Mouse (Mus musculus) telencephalon, adult 2 months (tissue): ENCODE data around the gene Siae.
A peak's percentile ranks its signal among the peaks of the same experiment; 100 is the strongest.

Experiments
- DNase-seq: peaks from one replicate; pipeline ENCODE4 v3.0.0-alpha.2; 2011; ENCODE audit warnings: low read depth, low spot score

The Siae gene

GRCm38 (mm10) chr9:37540701-37541575 is 14.6 kb upstream of the Siae start:
- no peak for DNase-seq

- DNase-seq: no peak
Observed at GRCm38 (mm10) chr9:37541851-37542642, 13.5 kb upstream of the Siae start.

- DNase-seq: no peak
Observed at GRCm38 (mm10) chr9:37543869-37544440, 11.5 kb upstream of the Siae start.

GRCm38 (mm10) chr9:37544447-37545165 is 10.9 kb upstream of the Siae start:
- no peak for DNase-seq

DNA sequence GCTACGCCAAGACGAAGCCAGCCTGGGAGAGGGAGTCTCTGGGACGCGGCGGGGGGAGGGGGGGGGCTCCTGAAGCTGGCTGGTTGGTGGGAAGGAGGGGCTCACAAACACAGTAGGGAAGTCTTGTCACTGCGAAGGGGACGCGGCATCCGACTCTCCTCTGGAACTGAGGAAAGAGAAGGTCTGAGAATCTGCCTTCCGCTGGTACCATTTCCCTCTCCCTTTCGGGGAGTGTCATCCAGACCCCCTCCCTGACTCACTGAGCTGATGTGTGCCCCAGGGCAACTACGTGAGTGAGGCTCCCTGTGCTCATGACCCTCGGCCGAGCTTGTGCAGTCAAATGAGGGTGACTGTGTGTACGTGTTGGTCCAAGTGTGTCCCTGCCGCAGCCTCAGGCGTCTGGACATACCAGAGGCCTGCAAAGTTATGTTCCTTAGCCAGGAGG is 10.3 kb upstream of the Siae start:
- no peak for DNase-seq

DNA sequence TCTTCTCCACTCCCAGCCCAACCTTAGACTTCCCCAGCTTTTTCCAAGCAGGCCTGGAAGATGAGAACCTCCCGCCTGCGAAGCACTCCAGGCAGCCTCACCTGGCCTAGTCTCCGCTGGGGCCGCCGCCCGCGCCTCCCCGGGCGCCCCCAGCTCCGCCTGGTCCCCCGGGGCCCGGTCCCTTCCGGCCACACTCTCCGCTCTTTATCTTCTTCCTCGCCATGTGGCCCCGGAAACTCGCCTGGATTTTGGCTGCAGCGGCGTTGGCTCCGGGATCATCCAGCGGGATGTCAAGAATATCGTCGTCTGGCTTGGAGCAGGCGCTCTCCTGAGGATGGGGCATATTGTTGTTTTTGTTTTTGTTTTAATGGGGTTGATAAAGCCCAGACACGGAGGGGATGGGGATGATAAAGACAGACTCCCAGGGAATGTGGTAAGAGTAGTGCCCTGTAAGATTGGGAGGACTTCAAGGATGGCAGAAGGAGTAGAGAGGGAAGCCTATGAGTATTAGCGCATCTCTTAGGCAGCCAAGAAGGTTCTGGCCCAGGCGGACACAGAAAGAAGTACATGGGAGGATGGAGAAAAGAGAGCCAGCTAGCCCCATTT is 9.5 kb upstream of the Siae start:
- DNase-seq: no peak

GRCm38 (mm10) chr9:37546889-37547288 is 8.6 kb upstream of the Siae start:
- DNase-seq: no peak

DNA sequence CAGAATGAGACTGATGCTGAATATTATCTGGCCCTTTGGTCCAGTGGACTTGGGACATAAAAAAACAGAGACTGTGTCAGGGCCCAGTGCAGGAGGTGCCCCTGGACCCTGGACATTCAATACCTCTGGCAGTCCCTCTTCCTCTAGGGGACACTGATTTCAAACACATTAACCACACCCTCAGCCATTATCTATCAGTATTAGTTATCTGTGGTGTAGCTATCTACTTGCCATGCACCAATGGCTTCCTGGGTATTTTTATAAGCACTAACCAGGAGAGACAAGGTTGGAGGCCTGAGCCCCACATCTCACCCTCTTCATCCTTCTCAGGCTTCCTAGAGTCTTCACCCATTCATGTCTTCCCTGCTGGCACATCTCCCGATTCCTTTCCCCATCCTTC is 5.1 kb upstream of the Siae start:
- DNase-seq: no peak

DNA sequence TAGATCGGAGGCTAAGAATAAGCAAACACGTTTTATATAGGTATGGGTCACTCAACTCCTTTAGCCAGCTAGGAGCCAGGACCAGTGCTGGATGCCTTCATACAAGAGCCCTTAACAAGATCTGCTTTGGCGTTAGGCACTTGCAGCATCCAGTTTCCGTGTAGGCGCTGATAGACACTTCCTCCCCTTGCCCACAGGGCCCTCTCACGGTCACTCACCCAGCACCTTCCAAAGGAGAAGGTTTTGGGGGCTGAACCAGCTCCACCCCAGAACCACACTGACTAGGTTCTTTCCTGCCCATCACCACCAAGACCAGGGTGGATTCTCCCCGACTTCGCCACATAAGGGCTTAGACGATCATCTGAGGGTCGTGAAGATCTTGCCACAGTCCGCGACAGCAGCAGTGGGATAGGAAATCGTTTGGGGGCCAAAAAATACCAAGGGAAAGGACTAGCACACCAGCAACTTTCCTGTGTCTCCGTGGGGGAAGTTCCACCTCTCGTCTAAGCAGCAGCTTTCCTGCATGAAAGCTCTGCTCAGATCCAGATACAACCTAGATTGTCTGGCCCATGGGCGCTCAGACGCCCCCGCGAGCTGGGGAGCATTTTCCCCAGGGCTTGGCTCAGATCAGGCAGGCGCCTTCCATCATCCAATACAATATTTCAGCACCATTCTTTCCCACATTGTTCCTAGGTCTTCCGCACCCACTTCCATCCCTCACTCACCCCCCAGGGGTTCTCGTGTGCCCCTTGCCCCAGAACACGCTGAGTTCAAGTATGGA is 3.6 kb upstream of the Siae start:
- DNase-seq: no peak

- DNase-seq: peak; percentile 95
Observed at GRCm38 (mm10) chr9:37552536-37553293, 2.8 kb upstream of the Siae start, which contains the start of gene Nrgn. TSS of gene Nrgn (minus strand) at chr9:37552904.

DNA sequence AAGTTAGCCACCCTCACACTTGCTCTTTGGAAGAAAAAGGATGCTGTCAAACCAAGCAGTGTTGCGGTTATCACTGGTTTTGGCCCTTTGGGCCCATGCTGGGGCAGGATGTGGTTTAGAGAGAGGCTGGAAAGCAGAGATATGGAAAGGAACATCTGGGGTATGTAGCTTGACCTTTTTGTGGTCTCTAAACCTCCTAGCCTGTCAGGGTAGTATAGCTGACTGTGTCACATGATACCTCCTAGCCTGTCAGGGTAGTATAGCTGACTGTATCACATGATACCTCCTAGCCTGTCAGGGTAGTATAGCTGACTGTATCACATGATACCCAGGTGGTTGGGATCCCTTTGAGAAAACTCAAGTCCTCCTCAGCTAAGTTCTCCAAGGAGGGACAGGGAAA is 1.2 kb upstream of the Siae start:
- DNase-seq: no peak

GRCm38 (mm10) chr9:37556366-37556765 is 868 bp downstream of the Siae start:
- peak; percentile 69 for DNase-seq

DNA sequence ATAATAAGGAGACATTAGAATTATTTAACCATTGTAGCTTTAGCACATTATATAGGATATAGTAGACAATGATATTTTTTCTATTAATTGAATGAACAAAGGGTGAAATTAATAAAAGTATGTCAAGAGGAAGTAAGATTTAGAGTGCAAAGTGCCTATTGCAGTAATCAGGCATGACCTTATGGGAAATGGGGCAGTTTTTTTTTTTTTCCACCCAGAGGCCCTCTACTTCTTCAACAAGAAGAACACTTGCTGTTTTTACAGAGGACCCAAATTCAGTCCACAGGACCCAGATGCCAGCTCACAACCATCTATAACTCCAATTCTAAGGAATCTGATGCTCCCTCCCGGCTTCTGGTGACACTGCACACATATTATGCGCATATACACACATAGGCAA is 5.1 kb downstream of the Siae start:
- DNase-seq: no peak

GRCm38 (mm10) chr9:37563805-37564204 is 8.3 kb downstream of the Siae start:
- no peak for DNase-seq

- DNase-seq: no peak
Observed at GRCm38 (mm10) chr9:37567019-37567418, 11.5 kb downstream of the Siae start.

GRCm38 (mm10) chr9:37567454-37567853 is 12.0 kb downstream of the Siae start:
- DNase-seq: no peak

DNA sequence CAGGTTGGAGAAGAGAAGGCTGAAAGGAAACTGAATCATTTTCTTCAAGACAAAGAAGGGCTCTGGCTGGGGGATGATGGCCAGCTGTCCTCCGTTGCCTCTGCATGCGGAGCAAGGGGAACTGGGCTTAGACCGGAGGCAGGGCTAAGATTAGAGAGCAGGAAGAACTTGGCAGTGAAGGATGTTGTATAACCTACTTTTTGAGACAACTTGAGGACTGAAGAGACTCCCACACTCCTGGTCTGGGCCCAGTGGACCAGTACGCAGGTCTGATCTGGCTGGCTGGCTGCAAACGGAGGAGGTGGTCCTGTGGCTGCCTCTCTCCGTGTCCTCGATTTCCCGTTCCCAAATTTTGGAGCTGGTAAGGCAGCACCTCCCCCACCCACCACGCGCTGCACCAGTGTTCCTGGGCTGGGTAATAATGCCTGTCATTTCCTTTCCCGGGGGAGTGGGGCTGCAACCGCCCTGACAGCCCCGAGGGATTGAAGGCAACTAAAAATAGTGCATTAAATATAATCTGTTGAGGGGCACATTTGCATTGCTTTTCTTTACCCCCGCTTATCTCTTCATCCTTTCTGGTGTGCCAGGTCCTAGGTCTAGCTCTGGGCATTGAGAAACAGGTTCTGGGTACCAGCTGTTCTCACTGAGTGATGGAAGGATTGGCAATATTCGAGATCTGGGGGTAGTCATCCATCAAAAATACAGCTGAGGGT is 12.6 kb downstream of the Siae start:
- peak; percentile 91 for DNase-seq

GRCm38 (mm10) chr9:37568605-37569214 is 13.2 kb downstream of the Siae start:
- no peak for DNase-seq
